Comparison of ENCODE assay signal across 8 mouse cellular contexts in genomic region chr10:61383715-61384047, GRCm38 (mm10). TPM values are rescaled to one million over a fixed set of nuclear protein-coding genes. Genes with fewer than 3 reads are reported as not detected.
DNase-seq lines count a peak whose midpoint lies in the region; ATAC-seq and TF ChIP-seq lines count a peak whose summit lies in the region.

No protein-coding gene starts in this region.

- 1% methylated on average over 11 of the region's 11 CpGs for WGBS in heart, embryonic 13.5 days
- 3% methylated on average over 11 of the region's 11 CpGs for WGBS in hindbrain, embryonic 11.5 days

- no peaks in the 10 kb centered on the region for H3K27me3 ChIP-seq in heart, embryonic 13.5 days (replicated peaks)
- H3K27me3 ChIP-seq in hindbrain, embryonic 11.5 days (ENCODE audit: control insufficient read depth, insufficient read depth, low read length), result peaks cover 2% of the 10 kb centered on the region; the same call in 1 of the 2 replicates

- no peak for DNase-seq in heart, postnatal 25 days (ENCODE audit: low spot score)
- DNase-seq in ES-E14 (ENCODE audit: low read depth, low spot score), result no peak
- no peak for DNase-seq in hindbrain, embryonic 11.5 days (ENCODE audit: low spot score)
- no peak for DNase-seq in cerebellum, postnatal 25 days
- DNase-seq in embryo, embryonic 10 days (ENCODE audit: low spot score), result no peak
- no peak for DNase-seq in adrenal gland, adult (ENCODE audit: inconsistent age in 2 of 2, low spot score in 1 of 2)

- peak overlapping the region; percentile 94 for H3K4me2 ChIP-seq in heart, embryonic 13.5 days
- peak overlapping the region; percentile 78 for H3K4me2 ChIP-seq in hindbrain, embryonic 11.5 days (replicated peaks; ENCODE audit: low read depth, low read length)

- H3K36me3 ChIP-seq in heart, embryonic 13.5 days, result no peaks in the 10 kb centered on the region
- H3K36me3 ChIP-seq in ES-E14 (ENCODE audit: control insufficient read depth, insufficient read depth, low read length, poor library complexity, severe bottlenecking), result peaks cover 11% of the 10 kb centered on the region
- H3K36me3 ChIP-seq in hindbrain, embryonic 11.5 days (ENCODE audit: control insufficient read depth, insufficient read depth, low read length), result no peaks in the 10 kb centered on the region

- H3K27ac ChIP-seq in heart, embryonic 13.5 days (replicated peaks), result peak overlapping the region; percentile 95
- no peak overlapping the region for H3K27ac ChIP-seq in ES-E14 (ENCODE audit: insufficient read depth, low read depth, low read length, poor library complexity, severe bottlenecking)
- no peak overlapping the region for H3K27ac ChIP-seq in hindbrain, embryonic 11.5 days (ENCODE audit: low read depth, low read length)

- H3K4me1 ChIP-seq in heart, embryonic 13.5 days, result peaks cover 76% of the 10 kb centered on the region
- H3K4me1 ChIP-seq in ES-E14 (ENCODE audit: control insufficient read depth in 2 of 2, insufficient read depth in 2 of 2, low read length in 2 of 2, poor library complexity in 1 of 2), result peaks cover 10 to 33% of the 10 kb centered on the region in 2 experiments; a peak in 3 of 4 replicates
- peaks cover 4% of the 10 kb centered on the region; the same call in 1 of the 2 replicates for H3K4me1 ChIP-seq in hindbrain, embryonic 11.5 days (replicated peaks; ENCODE audit: control insufficient read depth, insufficient read depth, low read length)

- intact Hi-C loops in heart, postnatal 25 days (cut with DNase I), result loop anchor here (2.0 kb wide), 1 partner anchor 17 kb away; no protein-coding TSS in a partner anchor

- 0 out of 2 replicates have a peak, but pooled peaks have one; percentile 0 for ATAC-seq in heart, embryonic 13.5 days (ENCODE audit: extremely low read depth, insufficient number of reproducible peaks, low FRiP score, low TSS enrichment)
- peak; percentile 18 for ATAC-seq in hindbrain, embryonic 11.5 days (ENCODE audit: low FRiP score)
- peak; percentile 49 for ATAC-seq in megakaryocyte progenitor cell, adult 5-6 weeks (replicated peaks; ENCODE audit: poor library complexity)

- H3K9me3 ChIP-seq in heart, embryonic 13.5 days, result no peaks in the 10 kb centered on the region
- no peaks in the 10 kb centered on the region for H3K9me3 ChIP-seq in ES-E14 (ENCODE audit: control insufficient read depth, insufficient read depth, low read depth, low read length)
- H3K9me3 ChIP-seq in hindbrain, embryonic 11.5 days (ENCODE audit: control insufficient read depth, low read length), result no peaks in the 10 kb centered on the region

- peak overlapping the region; percentile 91 for H3K9ac ChIP-seq in heart, embryonic 13.5 days
- peak overlapping the region; percentile 77; the same call in 1 of the 2 replicates for H3K9ac ChIP-seq in ES-E14 (ENCODE audit: insufficient read depth, low read depth, low read length, poor library complexity, severe bottlenecking)
- peak overlapping the region; percentile 76 for H3K9ac ChIP-seq in hindbrain, embryonic 11.5 days (ENCODE audit: low read depth, low read length)

- in situ Hi-C loops in ES-E14 (cut with MboI; ENCODE audit: low sequenced_read_pairs in 2 of 2, unreplicated experiment in 2 of 2), result no loop called here

- H3K4me3 ChIP-seq in heart, embryonic 13.5 days, result peak overlapping the region; percentile 83
- H3K4me3 ChIP-seq in ES-E14 (ENCODE audit: insufficient read depth in 1 of 2, low read depth in 1 of 2, low read length in 2 of 2, poor library complexity in 1 of 2, severe bottlenecking in 1 of 2), result peak overlapping the region; percentile 87 to 89
- peak overlapping the region; percentile 53 for H3K4me3 ChIP-seq in hindbrain, embryonic 11.5 days (ENCODE audit: low read depth, low read length)

TF ChIP-seq in ES-E14, 5 proteins besides CTCF, POLR2A, EP300 and RAD21:
- TF ChIP-seq CHD2 (IDR thresholded peaks at IDR 0.05; ENCODE audit: low read depth, low read length), result no peak

RNA-seq across cellular contexts. Expression of gene Pald1, which starts 0.4 kb away (rescaled TPM):
- 25.9 and 26.6 TPM in 2 replicates for polyA plus RNA-seq in heart, embryonic 13.5 days (2015; fragmentation: Nextera tagmentation; extraction: Ambion mirVana)
- 10 to 100 TPM; 16.1 to 21.9 TPM for total RNA-seq in heart, postnatal 25 days (2021)
- 102 and 216 TPM in 2 replicates for total RNA-seq in ES-E14 (2012; rRNA removed)
- polyA plus RNA-seq in hindbrain, embryonic 11.5 days (2014; fragmentation: Nextera tagmentation; extraction: Ambion mirVana), result 13.6 and 15.9 TPM in 2 replicates
- total RNA-seq in megakaryocyte progenitor cell, adult 5-6 weeks (2015), result not detected in 2 replicates
- total RNA-seq in megakaryocyte progenitor cell, adult 5-6 weeks (2017), result not detected in 2 replicates

RNA-seq across cellular contexts. Expression of gene Nodal, which starts 34.1 kb away (rescaled TPM):
- polyA plus RNA-seq in heart, embryonic 13.5 days (2015; fragmentation: Nextera tagmentation; extraction: Ambion mirVana), result 0.09 TPM in 1 of 2 replicates, not detected in the other
- under 1 TPM in 1 of 2 experiments, not detected in 1; 0.10 TPM for total RNA-seq in heart, postnatal 25 days (2021)
- 164 and 277 TPM in 2 replicates for total RNA-seq in ES-E14 (2012; rRNA removed)
- polyA plus RNA-seq in hindbrain, embryonic 11.5 days (2014; fragmentation: Nextera tagmentation; extraction: Ambion mirVana), result 0.12 TPM in 1 of 2 replicates, not detected in the other
- total RNA-seq in megakaryocyte progenitor cell, adult 5-6 weeks (2015), result not detected in 2 replicates
- not detected in 2 replicates for total RNA-seq in megakaryocyte progenitor cell, adult 5-6 weeks (2017)

Comparison
In these comparisons a context has a peak if more than half of its experiments do, and no peak if none do; other contexts are left out.
1. RNA of gene Pald1, which starts 0.4 kb away (total RNA-seq): 102 to 216 TPM in ES-E14 and 16.1 to 21.9 TPM in heart, postnatal 25 days; not detected in megakaryocyte progenitor cell, adult 5-6 weeks; every median in the first group is over 10 times any median in the second.
2. RNA of gene Nodal, which starts 34.1 kb away (total RNA-seq): 164 to 277 TPM in ES-E14; 0.10 TPM in heart, postnatal 25 days and not detected in megakaryocyte progenitor cell, adult 5-6 weeks; every median in the first group is over 100 times any median in the second.
3. Peak in every context shown above with its lines, with median percentiles within 50 percentile points of each other: ATAC-seq, H3K4me3 ChIP-seq and H3K9ac ChIP-seq.